Mouse (Mus musculus) E14TG2a.4 (cell line): ENCODE data around the gene Wnt1.

Experiments
- H3K27me3 ChIP-seq: 2 replicates; pipeline ENCODE4 v1.6.1; 2014; ENCODE audit warnings: low read length, control low read depth; ENCODE audit not compliant: insufficient read depth
- H3K36me3 ChIP-seq: 2 replicates; pipeline ENCODE4 v1.6.1; 2014; ENCODE audit warnings: low read length, control low read depth; ENCODE audit not compliant: insufficient read depth
- H3K4me1 ChIP-seq: replicated peaks from 2 replicates; pipeline ENCODE4 v1.6.1; 2014; ENCODE audit warnings: low read depth, low read length, control low read depth
- H3K4me3 ChIP-seq: replicated peaks from 2 replicates; pipeline ENCODE4 v1.5.1; 2014; ENCODE audit warnings: mild to moderate bottlenecking, low read length
- H3K9me3 ChIP-seq: 2 replicates; pipeline ENCODE4 v1.6.1; 2014; ENCODE audit warnings: low read length, control low read depth
- CTCF ChIP-seq: conservative IDR thresholded peaks from 2 replicates; pipeline ENCODE4 v1.5.1; 2014; ENCODE audit warnings: low read length
- NANOG ChIP-seq: IDR thresholded peaks from 2 replicates; pipeline ENCODE4 v1.6.1; 2014; ENCODE audit warnings: borderline replicate concordance, low read length, mixed read lengths
- POU5F1 ChIP-seq: IDR thresholded peaks from 2 replicates; pipeline ENCODE4 v1.6.1; 2014; ENCODE audit warnings: low read length, borderline replicate concordance

Gene Wnt1

DNA sequence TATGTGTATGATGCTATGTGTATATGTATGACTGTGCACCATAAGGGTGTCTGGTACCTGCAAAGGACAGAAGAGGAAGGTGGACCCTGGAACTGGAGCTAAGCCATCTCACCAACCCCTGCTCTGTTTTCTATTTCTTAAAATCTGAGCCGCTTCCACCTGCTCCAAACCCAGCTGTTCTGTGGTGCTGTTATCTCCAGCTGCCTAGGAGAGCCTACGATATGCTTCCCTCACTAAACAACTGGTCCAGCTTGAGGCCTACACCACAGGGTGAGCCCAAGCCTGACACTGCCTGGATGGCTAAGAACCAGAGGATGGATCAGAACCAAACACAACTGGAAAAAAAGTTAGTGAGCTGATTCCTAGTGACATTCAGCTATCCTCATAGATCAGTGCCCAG lies 35.5 kb upstream of the Wnt1 start:
- Histone ChIP-seq H3K27me3 (no peaks in the 10 kb centered on the region), H3K36me3 (peaks cover 63% of the 10 kb centered on the region), H3K4me1 (peaks cover 50% of the 10 kb centered on the region), H3K9me3 (no peaks in the 10 kb centered on the region), H3K4me3 (no peak overlapping the region)
- TF ChIP-seq POU5F1, result no peak
- no peak for TF ChIP-seq CTCF
- TF ChIP-seq NANOG, result no peak

DNA sequence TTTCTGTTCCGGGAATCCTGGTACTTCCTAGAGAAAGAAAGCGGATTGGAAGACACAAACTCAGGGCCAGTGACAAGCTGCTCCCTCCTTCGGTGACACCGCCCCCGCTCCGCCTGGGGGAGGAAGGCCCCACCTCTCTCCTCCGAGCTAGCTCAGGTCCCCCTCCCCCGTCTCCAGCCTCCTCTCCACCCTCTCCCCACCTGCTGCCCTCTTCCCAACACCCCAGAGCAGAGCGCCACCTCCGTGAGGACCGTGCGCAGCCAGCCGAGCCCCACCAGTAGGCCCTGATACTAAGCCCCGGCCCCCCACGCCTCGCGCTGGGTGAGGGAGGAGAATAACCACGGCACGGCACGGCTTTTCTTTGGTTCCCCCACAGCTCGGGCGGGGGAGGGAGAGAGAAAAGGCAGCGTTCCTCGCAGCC lies 27.4 kb upstream of the Wnt1 start:
- H3K9me3 ChIP-seq, result no peaks in the 10 kb centered on the region
- peaks cover 40% of the 10 kb centered on the region for H3K36me3 ChIP-seq
- H3K4me1 ChIP-seq, result peaks cover 32% of the 10 kb centered on the region
- peaks cover 12% of the 10 kb centered on the region for H3K27me3 ChIP-seq
- peak overlapping the region; percentile 99 for H3K4me3 ChIP-seq
- TF ChIP-seq CTCF, result no peak
- TF ChIP-seq POU5F1, result no peak
- no peak for TF ChIP-seq NANOG

DNA sequence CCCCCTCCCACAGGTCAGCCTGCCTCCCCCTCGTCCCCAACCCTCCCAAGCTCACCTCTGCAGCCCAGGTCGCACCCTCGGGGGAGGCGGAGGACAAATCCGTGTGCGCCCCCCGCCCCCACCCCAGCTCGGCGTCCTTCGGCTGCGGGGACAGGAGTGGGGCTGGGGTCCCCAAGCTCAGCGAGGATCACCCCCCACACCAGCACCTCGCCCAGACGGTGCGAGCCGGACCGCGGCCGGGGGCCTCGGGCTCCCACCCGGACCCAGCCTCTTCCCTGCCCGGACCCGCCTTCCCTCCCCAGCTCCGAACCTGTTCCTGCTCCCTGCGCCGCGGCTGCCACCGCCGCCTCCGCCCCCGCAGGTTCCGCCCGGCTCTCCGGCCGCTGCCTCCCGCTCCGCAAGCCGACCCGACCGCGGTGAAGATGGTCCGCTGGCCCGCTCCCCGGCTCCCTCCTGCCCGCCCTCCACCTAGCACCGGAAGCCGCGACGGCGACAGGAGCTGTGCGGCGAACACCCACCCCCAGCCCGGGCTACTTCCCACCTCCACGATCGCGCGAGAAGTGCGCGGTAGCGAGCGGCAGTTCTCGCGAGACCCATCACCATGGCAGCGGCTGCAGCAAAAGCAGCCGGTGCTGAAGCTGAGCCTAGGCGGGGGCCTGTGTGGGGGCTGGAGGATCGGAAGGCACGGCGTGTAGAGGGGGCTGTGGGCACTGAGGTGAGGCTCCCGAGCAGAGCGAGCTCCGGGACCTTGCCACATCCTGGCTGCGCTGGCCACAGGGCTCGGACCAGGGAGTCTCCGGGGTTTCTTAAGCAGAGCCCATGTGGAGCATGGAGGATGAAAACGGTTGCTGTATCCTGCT lies 26.8 kb upstream of the Wnt1 start, which contains the start of gene Arf3:
Gene Arf3, minus strand, starts transcription at position 545 of the 860 bp plus-strand sequence.
- Histone ChIP-seq H3K4me3 (peak within 1 kb of the TSS; percentile 99), H3K4me1 (peaks cover 32% of the 10 kb centered on the region), H3K27me3 (peaks cover 15% of the 10 kb centered on the region), H3K9me3 (no peaks in the 10 kb centered on the region), H3K36me3 (peaks cover 36% of the 10 kb centered on the region)
- TF ChIP-seq NANOG (no peak), CTCF (no peak), POU5F1 (no peak)

DNA sequence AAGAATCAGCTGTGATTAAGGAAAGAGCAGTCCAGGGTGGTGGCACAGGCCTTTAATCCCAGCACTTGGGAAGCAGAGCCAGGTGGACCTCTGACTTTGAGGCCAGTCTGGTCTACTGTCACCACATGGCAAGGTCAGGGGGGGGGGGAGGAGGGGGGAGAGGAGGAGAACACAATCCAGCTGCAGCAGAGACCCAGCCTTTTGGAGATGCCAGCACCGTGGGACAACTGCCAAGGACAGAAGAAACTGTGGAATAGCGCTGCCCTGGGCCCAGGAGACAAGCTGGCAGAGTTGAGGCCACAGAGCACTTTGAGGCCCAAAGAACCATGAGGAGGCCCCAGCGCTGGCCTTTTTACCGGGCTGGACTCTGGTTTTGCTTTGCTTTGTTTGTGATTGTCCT lies 23.7 kb upstream of the Wnt1 start:
- Histone ChIP-seq H3K36me3 (peaks cover 7% of the 10 kb centered on the region), H3K4me1 (peaks cover 25% of the 10 kb centered on the region), H3K27me3 (peaks cover 43% of the 10 kb centered on the region), H3K4me3 (no peak overlapping the region), H3K9me3 (no peaks in the 10 kb centered on the region)
- no peak for TF ChIP-seq NANOG
- TF ChIP-seq CTCF, result no peak
- TF ChIP-seq POU5F1, result no peak

DNA sequence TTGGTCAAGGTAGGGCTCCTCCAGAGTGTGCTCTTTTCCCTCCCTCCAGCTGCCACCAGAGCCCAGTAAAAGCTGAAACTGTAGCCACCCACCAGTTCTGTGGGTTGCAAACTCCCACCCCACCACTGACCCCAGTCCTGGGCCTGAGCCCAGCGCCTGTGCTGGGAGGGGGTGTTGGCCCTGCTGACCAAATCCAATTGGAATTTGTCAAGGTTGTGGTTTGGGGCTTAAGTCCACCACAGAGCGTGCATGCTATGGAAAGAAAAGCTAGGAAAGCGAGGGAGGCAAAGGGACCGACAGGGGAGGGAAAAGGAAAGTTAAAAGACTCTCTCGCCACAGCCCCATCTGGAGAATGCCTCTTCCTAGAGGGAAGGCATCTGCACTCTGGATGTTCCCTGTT lies 21.4 kb upstream of the Wnt1 start:
- no peak for TF ChIP-seq CTCF
- no peak for TF ChIP-seq NANOG
- no peak for TF ChIP-seq POU5F1

DNA sequence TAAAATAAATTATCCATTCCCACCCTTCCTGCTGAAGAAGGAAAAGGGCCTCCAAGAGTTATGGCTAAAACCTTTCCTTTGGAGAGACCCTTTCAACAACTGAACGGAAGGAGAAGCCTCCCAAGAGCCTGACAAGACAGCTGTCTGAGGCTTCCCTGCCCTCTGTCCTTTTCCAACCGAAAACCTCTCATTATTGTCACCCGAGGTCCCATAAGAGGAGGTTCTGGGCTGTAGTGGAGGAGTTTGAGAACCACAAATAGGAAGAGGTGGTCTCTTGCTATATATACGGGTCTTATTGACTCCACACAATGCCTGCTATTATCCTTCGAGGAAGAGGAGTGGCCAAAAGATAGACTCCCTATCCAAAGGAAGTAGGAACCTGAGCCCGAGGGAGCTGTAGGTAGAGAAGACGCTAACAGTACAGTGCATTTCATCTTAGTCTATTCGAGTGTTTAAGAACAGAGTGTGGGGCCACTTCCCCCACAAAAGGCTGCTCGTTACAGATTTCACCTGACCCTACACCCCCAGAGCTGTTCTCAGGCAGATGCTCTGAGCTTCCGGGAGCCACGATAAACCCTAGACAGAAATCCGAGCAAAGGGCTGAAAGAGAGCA lies 17.7 kb upstream of the Wnt1 start:
- TF ChIP-seq CTCF (no peak), NANOG (no peak), POU5F1 (no peak)
- H3K4me1 ChIP-seq, result peaks cover 48% of the 10 kb centered on the region
- H3K36me3 ChIP-seq, result no peaks in the 10 kb centered on the region
- H3K4me3 ChIP-seq, result peak overlapping the region; percentile 63
- no peaks in the 10 kb centered on the region for H3K9me3 ChIP-seq
- H3K27me3 ChIP-seq, result peaks cover 89% of the 10 kb centered on the region

More for the DNA sequence above, 21.4 kb upstream of the Wnt1 start:
- no peak overlapping the region for H3K4me3 ChIP-seq
- H3K9me3 ChIP-seq, result no peaks in the 10 kb centered on the region
- no peaks in the 10 kb centered on the region for H3K36me3 ChIP-seq
- peaks cover 34% of the 10 kb centered on the region for H3K4me1 ChIP-seq
- peaks cover 66% of the 10 kb centered on the region for H3K27me3 ChIP-seq

DNA sequence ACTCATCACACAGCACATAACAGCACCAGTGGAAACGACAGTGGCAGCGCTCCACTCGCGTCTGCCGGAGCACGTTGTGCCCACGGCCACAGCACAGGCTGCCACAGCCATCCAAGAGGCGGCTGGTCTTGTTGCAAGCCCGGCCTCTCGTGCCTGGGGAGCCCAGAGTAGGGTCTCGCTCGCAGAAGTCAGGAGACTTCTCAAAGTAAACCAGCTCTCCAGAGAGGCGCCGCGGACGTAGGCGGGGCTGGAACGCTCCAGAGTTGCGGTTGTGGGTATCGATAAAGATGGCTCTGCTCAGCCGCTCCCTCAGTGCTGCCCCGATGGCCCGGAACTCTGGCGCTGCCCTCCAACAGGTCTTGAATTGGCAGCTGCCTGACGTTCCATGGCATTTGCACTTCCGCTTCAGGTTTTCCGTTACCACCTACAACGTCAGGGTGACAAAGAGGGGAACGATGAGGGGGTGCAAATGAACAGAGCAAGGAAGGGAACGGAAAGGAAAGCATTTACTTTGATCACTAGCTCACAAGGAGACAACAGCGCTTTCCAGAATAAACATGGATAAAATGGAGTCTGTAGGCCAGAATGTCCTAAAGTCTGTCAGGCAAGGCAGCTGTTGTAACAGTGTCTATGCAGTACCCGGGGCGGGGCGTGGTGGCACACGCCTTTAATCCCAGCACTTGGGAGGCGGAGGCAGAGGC lies 17.0 kb upstream of the Wnt1 start:
- Histone ChIP-seq H3K4me1 (peaks cover 56% of the 10 kb centered on the region), H3K4me3 (peak overlapping the region; percentile 63), H3K36me3 (no peaks in the 10 kb centered on the region), H3K9me3 (no peaks in the 10 kb centered on the region), H3K27me3 (peaks cover 96% of the 10 kb centered on the region)
- no peak for TF ChIP-seq NANOG
- no peak for TF ChIP-seq POU5F1
- no peak for TF ChIP-seq CTCF

DNA sequence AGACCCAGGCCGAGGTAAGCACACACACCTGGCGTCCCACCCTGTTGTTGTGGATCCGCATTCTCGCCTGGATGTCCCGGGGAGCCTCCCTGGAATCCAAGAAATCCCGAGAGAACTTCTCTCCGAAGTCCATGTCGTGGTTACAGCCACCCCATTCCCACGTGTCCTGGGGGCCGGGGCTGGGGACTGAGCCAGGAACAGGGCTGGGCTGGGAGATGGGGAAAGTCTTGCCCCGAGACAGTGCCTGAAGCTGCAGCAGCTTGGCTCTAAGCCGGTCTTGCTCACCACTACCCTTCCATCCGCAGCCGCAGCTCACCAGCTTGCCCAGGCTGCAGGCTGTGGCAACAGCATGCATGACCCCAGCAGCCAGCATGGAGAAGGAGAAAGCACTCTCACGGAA lies 15.6 kb upstream of the Wnt1 start:
- no peaks in the 10 kb centered on the region for H3K9me3 ChIP-seq
- H3K27me3 ChIP-seq, result peaks cover 96% of the 10 kb centered on the region
- H3K4me3 ChIP-seq, result no peak overlapping the region
- TF ChIP-seq POU5F1 (no peak), NANOG (no peak), CTCF (no peak)
- H3K4me1 ChIP-seq, result peaks cover 69% of the 10 kb centered on the region
- H3K36me3 ChIP-seq, result no peaks in the 10 kb centered on the region
